In the genomic region with DNA sequence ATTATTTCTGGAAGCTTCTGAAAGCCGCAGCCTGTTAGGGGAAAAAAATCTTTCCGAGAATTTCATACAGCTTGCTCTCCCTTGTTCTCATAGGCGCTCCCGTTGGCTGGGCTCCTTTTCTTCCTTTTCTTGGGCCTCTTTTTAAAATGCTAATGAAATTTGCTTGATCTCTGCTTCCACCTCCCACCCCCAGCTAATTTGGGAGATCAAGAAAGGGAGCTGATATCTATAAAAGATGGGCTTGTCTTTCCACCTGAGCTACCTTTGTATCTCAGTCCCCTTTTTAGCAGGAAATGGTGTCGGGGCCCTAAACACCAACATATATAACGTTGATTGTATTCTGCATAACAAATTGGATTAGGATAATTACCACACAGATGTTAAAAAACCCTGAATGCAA, we compare ENCODE assay signal across 8 mouse cellular contexts.
DNase-seq lines count a peak whose midpoint lies in the region; ATAC-seq and TF ChIP-seq lines count a peak whose summit lies in the region.

No protein-coding gene starts in this region.

- H3K27me3 ChIP-seq in heart, embryonic 11.5 days (ENCODE audit: control insufficient read depth, insufficient read depth, low read length) = no peaks in the 10 kb centered on the region
- no peaks in the 10 kb centered on the region for H3K27me3 ChIP-seq in heart, embryonic 10.5 days (ENCODE audit: insufficient read depth, poor library complexity, severe bottlenecking)
- no peaks in the 10 kb centered on the region for H3K27me3 ChIP-seq in hindbrain, embryonic 11.5 days (ENCODE audit: control insufficient read depth, insufficient read depth, low read length)
- no peaks in the 10 kb centered on the region for H3K27me3 ChIP-seq in midbrain, embryonic 11.5 days (ENCODE audit: control insufficient read depth, insufficient read depth, low read length)

- no peaks in the 10 kb centered on the region for H3K4me1 ChIP-seq in heart, embryonic 11.5 days (ENCODE audit: control insufficient read depth, insufficient read depth, low read length)
- no peaks in the 10 kb centered on the region for H3K4me1 ChIP-seq in heart, embryonic 10.5 days
- no peaks in the 10 kb centered on the region for H3K4me1 ChIP-seq in hindbrain, embryonic 11.5 days (replicated peaks; ENCODE audit: control insufficient read depth, insufficient read depth, low read length)
- peaks cover 5% of the 10 kb centered on the region; the same call in 1 of the 2 replicates for H3K4me1 ChIP-seq in midbrain, embryonic 11.5 days (ENCODE audit: control insufficient read depth, insufficient read depth, low read length)

- 30% methylated on average over 6 of the region's 6 CpGs for WGBS in heart, embryonic 11.5 days (ENCODE audit: insufficient replicate concordance)
- 27% methylated on average over 6 of the region's 6 CpGs for WGBS in heart, embryonic 10.5 days
- WGBS in hindbrain, embryonic 11.5 days = 17% methylated on average over 6 of the region's 6 CpGs
- 24% methylated on average over 6 of the region's 6 CpGs for WGBS in midbrain, embryonic 11.5 days

- peak overlapping the region; percentile 56 for H3K4me2 ChIP-seq in heart, embryonic 11.5 days
- H3K4me2 ChIP-seq in hindbrain, embryonic 11.5 days (replicated peaks; ENCODE audit: low read depth, low read length) = peak overlapping the region; percentile 31
- peak overlapping the region; percentile 42 for H3K4me2 ChIP-seq in midbrain, embryonic 11.5 days

- ATAC-seq in heart, embryonic 11.5 days (replicated peaks; ENCODE audit: insufficient number of reproducible peaks, low FRiP score, low TSS enrichment) = no peak
- ATAC-seq in hindbrain, embryonic 11.5 days (ENCODE audit: low FRiP score) = peak; percentile 34; the same call in 1 of the 2 replicates
- ATAC-seq in midbrain, embryonic 11.5 days (ENCODE audit: low FRiP score) = peak; percentile 3; the same call in 1 of the 2 replicates

- no peak for DNase-seq in heart, embryonic 10.5 days (ENCODE audit: low spot score)
- DNase-seq in brain, embryonic 14.5 days (ENCODE audit: low read depth) = peak; percentile 83
- DNase-seq in hindbrain, embryonic 11.5 days (ENCODE audit: low spot score) = peak; percentile 26
- peak; percentile 89 for DNase-seq in midbrain, embryonic 11.5 days (ENCODE audit: low spot score, missing footprints)
- DNase-seq in adipocyte (ENCODE audit: low spot score) = no peak
- DNase-seq in layer of hippocampus, adult 8-10 months (ENCODE audit: low spot score in 2 of 2) = no peak
- no peak for DNase-seq in adrenal gland, adult 8-10 months

- no peak for TF ChIP-seq POLR2A in brain, embryonic 14.5 days (IDR thresholded peaks at IDR 0.05; ENCODE audit: borderline replicate concordance, extremely low read depth, insufficient read depth, insufficient read length, poor library complexity, severe bottlenecking)

- no peak overlapping the region for H3K9ac ChIP-seq in heart, embryonic 11.5 days (ENCODE audit: low read depth, low read length)
- no peak overlapping the region for H3K9ac ChIP-seq in hindbrain, embryonic 11.5 days (ENCODE audit: low read depth, low read length)
- H3K9ac ChIP-seq in midbrain, embryonic 11.5 days (ENCODE audit: low read length) = peak overlapping the region; percentile 51

- H3K9me3 ChIP-seq in heart, embryonic 11.5 days (replicated peaks; ENCODE audit: control insufficient read depth, low read length) = no peaks in the 10 kb centered on the region
- H3K9me3 ChIP-seq in heart, embryonic 10.5 days = no peaks in the 10 kb centered on the region
- H3K9me3 ChIP-seq in hindbrain, embryonic 11.5 days (ENCODE audit: control insufficient read depth, low read length) = no peaks in the 10 kb centered on the region
- H3K9me3 ChIP-seq in midbrain, embryonic 11.5 days (ENCODE audit: control insufficient read depth, low read length) = no peaks in the 10 kb centered on the region

- TF ChIP-seq CTCF in brain, embryonic 14.5 days (IDR thresholded peaks at IDR 0.05; ENCODE audit: borderline replicate concordance, extremely low read depth, insufficient read depth, insufficient read length) = no peak

- peak overlapping the region; percentile 26; the same call in 1 of the 2 replicates for H3K4me3 ChIP-seq in heart, embryonic 11.5 days (ENCODE audit: low read depth, low read length)
- H3K4me3 ChIP-seq in heart, embryonic 10.5 days = no peak overlapping the region
- no peak overlapping the region for H3K4me3 ChIP-seq in hindbrain, embryonic 11.5 days (ENCODE audit: low read depth, low read length)
- H3K4me3 ChIP-seq in midbrain, embryonic 11.5 days (ENCODE audit: low read depth, low read length) = peak overlapping the region; percentile 14; the same call in 1 of the 2 replicates

- H3K27ac ChIP-seq in heart, embryonic 11.5 days (ENCODE audit: low read depth, low read length) = no peak overlapping the region
- H3K27ac ChIP-seq in heart, embryonic 10.5 days = no peak overlapping the region
- H3K27ac ChIP-seq in hindbrain, embryonic 11.5 days (ENCODE audit: low read depth, low read length) = peak overlapping the region; percentile 39; the same call in 1 of the 2 replicates
- H3K27ac ChIP-seq in midbrain, embryonic 11.5 days (ENCODE audit: low read depth, low read length) = peak overlapping the region; percentile 73

- H3K36me3 ChIP-seq in heart, embryonic 11.5 days (ENCODE audit: control insufficient read depth, insufficient read depth, low read length) = no peaks in the 10 kb centered on the region
- no peaks in the 10 kb centered on the region for H3K36me3 ChIP-seq in heart, embryonic 10.5 days
- no peaks in the 10 kb centered on the region for H3K36me3 ChIP-seq in hindbrain, embryonic 11.5 days (ENCODE audit: control insufficient read depth, insufficient read depth, low read length)
- no peaks in the 10 kb centered on the region for H3K36me3 ChIP-seq in midbrain, embryonic 11.5 days (ENCODE audit: control insufficient read depth, insufficient read depth, low read length)

Comparison
In these comparisons a context has a peak if more than half of its experiments do, and no peak if none do; other contexts are left out.
1. H3K4me3 ChIP-seq: peak in heart, embryonic 11.5 days (single experiment) and midbrain, embryonic 11.5 days (single experiment); none in heart, embryonic 10.5 days (single experiment) and hindbrain, embryonic 11.5 days (single experiment).
2. H3K27ac ChIP-seq: peak in hindbrain, embryonic 11.5 days (single experiment) and midbrain, embryonic 11.5 days (single experiment); none in heart, embryonic 11.5 days (single experiment) and heart, embryonic 10.5 days (single experiment).
3. DNase-seq: peak in brain, embryonic 14.5 days (single experiment), hindbrain, embryonic 11.5 days (single experiment) and midbrain, embryonic 11.5 days (single experiment); none in heart, embryonic 10.5 days (single experiment), adipocyte (single experiment), layer of hippocampus, adult 8-10 months (0 of 2) and adrenal gland, adult 8-10 months (single experiment).
4. Peak in every context shown above with its lines, with median percentiles within 50 percentile points of each other: H3K4me2 ChIP-seq.